Mouse (Mus musculus): ENCODE data around the gene Kcnj5.

GRCm38 (mm10) chr9:32314071-32314470, 30.1 kb downstream of the Kcnj5 start:
- TF ChIP-seq CTCF (IDR thresholded peaks at IDR 0.05; ENCODE audit: low read depth, low read length) (no peak), GATA1 (IDR thresholded peaks at IDR 0.05; ENCODE audit: borderline replicate concordance, low read length) (no peak), POLR2AphosphoS5 (IDR thresholded peaks at IDR 0.05; ENCODE audit: insufficient replicate concordance, low read depth, low read length) (no peak)
